Mouse (Mus musculus): Measurements from ENCODE around the gene Abtb2. TPM values are rescaled to one million over a fixed set of nuclear protein-coding genes. Genes with fewer than 3 reads are reported as not detected.

Abtb2 gene
- polyA plus RNA-seq, 1 experiment from 2014 or later, result 18.6 TPM

GRCm38 (mm10) chr2:103643584-103644211 is 77.6 kb downstream of the Abtb2 start:
- Histone ChIP-seq H3K4me2 (ENCODE audit: low read length) (no peak overlapping the region), H3K9ac (ENCODE audit: low read length) (no peak overlapping the region), H3K27ac (replicated peaks in 1 of 2; ENCODE audit: control insufficient read depth in 1 of 2, insufficient read depth in 1 of 2, low read depth in 2 of 2, low read length in 2 of 2) (peak overlapping the region; percentile 30 to 37; a peak in 2 of 4 replicates), H3K4me3 (ENCODE audit: control insufficient read depth in 1 of 2, insufficient read depth in 1 of 2, low read depth in 1 of 2, low read length in 2 of 2) (no peak overlapping the region), H3K9me3 (ENCODE audit: control insufficient read depth, low read length) (no peaks in the 10 kb centered on the region), H3K27me3 (ENCODE audit: control insufficient read depth, insufficient read depth, low read length) (no peaks in the 10 kb centered on the region), H3K4me1 (ENCODE audit: control insufficient read depth in 2 of 2, insufficient read depth in 2 of 2, low read length in 2 of 2) (peaks cover 15 to 35% of the 10 kb centered on the region in 2 experiments), H3K36me3 (ENCODE audit: control insufficient read depth, insufficient read depth, low read length) (no peaks in the 10 kb centered on the region)
- 64% methylated on average over 4 of the region's 4 CpGs for WGBS
- ATAC-seq (ENCODE audit: insufficient number of reproducible peaks, insufficient read depth, low FRiP score, low read depth), result no peak

GRCm38 (mm10) chr2:103644418-103644817 is 78.3 kb downstream of the Abtb2 start:
- Histone ChIP-seq H3K27me3 (ENCODE audit: control insufficient read depth, insufficient read depth, low read length) (no peaks in the 10 kb centered on the region), H3K4me1 (ENCODE audit: control insufficient read depth in 2 of 2, insufficient read depth in 2 of 2, low read length in 2 of 2) (peaks cover 16 to 28% of the 10 kb centered on the region in 2 experiments), H3K4me3 (ENCODE audit: control insufficient read depth in 1 of 2, insufficient read depth in 1 of 2, low read depth in 1 of 2, low read length in 2 of 2) (no peak overlapping the region), H3K9me3 (ENCODE audit: control insufficient read depth, low read length) (no peaks in the 10 kb centered on the region), H3K4me2 (ENCODE audit: low read length) (no peak overlapping the region), H3K36me3 (ENCODE audit: control insufficient read depth, insufficient read depth, low read length) (no peaks in the 10 kb centered on the region), H3K9ac (ENCODE audit: low read length) (no peak overlapping the region), H3K27ac (replicated peaks in 1 of 2; ENCODE audit: control insufficient read depth in 1 of 2, insufficient read depth in 1 of 2, low read depth in 2 of 2, low read length in 2 of 2) (no peak overlapping the region)
- ATAC-seq (ENCODE audit: insufficient number of reproducible peaks, insufficient read depth, low FRiP score, low read depth), result no peak
- 36% methylated on average over 1 of the region's 1 CpGs for WGBS

GRCm38 (mm10) chr2:103650314-103650879 is 84.3 kb downstream of the Abtb2 start:
- no peaks in the 10 kb centered on the region for H3K27me3 ChIP-seq (ENCODE audit: control insufficient read depth, insufficient read depth, low read length)
- H3K4me2 ChIP-seq (ENCODE audit: low read length), result no peak overlapping the region
- H3K4me1 ChIP-seq (ENCODE audit: control insufficient read depth in 2 of 2, insufficient read depth in 2 of 2, low read length in 2 of 2), result peaks cover 8 to 33% of the 10 kb centered on the region in 2 experiments
- 61% methylated on average over 2 of the region's 2 CpGs for WGBS
- no peak for ATAC-seq (ENCODE audit: insufficient number of reproducible peaks, insufficient read depth, low FRiP score, low read depth)
- no peak overlapping the region for H3K4me3 ChIP-seq (ENCODE audit: control insufficient read depth in 1 of 2, insufficient read depth in 1 of 2, low read depth in 1 of 2, low read length in 2 of 2)
- H3K9ac ChIP-seq (ENCODE audit: low read length), result no peak overlapping the region
- no peaks in the 10 kb centered on the region for H3K9me3 ChIP-seq (ENCODE audit: control insufficient read depth, low read length)
- no peaks in the 10 kb centered on the region for H3K36me3 ChIP-seq (ENCODE audit: control insufficient read depth, insufficient read depth, low read length)
- peak overlapping the region in 1 of 2 experiments; percentile 59; a peak in 3 of 4 replicates for H3K27ac ChIP-seq (replicated peaks in 1 of 2; ENCODE audit: control insufficient read depth in 1 of 2, insufficient read depth in 1 of 2, low read depth in 2 of 2, low read length in 2 of 2)

- H3K4me1 ChIP-seq (ENCODE audit: control insufficient read depth in 2 of 2, insufficient read depth in 2 of 2, low read length in 2 of 2), result peaks cover 13 to 42% of the 10 kb centered on the region in 2 experiments
- 64% methylated on average over 4 of the region's 4 CpGs for WGBS
- H3K27me3 ChIP-seq (ENCODE audit: control insufficient read depth, insufficient read depth, low read length), result no peaks in the 10 kb centered on the region
- no peak overlapping the region for H3K4me3 ChIP-seq (ENCODE audit: control insufficient read depth in 1 of 2, insufficient read depth in 1 of 2, low read depth in 1 of 2, low read length in 2 of 2)
- no peak overlapping the region for H3K4me2 ChIP-seq (ENCODE audit: low read length)
- no peaks in the 10 kb centered on the region for H3K36me3 ChIP-seq (ENCODE audit: control insufficient read depth, insufficient read depth, low read length)
- no peak for ATAC-seq (ENCODE audit: insufficient number of reproducible peaks, insufficient read depth, low FRiP score, low read depth)
- no peaks in the 10 kb centered on the region for H3K9me3 ChIP-seq (ENCODE audit: control insufficient read depth, low read length)
- no peak overlapping the region for H3K9ac ChIP-seq (ENCODE audit: low read length)
- H3K27ac ChIP-seq (replicated peaks in 1 of 2; ENCODE audit: control insufficient read depth in 1 of 2, insufficient read depth in 1 of 2, low read depth in 2 of 2, low read length in 2 of 2), result no peak overlapping the region
Observed at GRCm38 (mm10) chr2:103652121-103652520, 86.0 kb downstream of the Abtb2 start.

- H3K4me1 ChIP-seq (ENCODE audit: control insufficient read depth in 2 of 2, insufficient read depth in 2 of 2, low read length in 2 of 2), result peaks cover 24 to 64% of the 10 kb centered on the region in 2 experiments
- WGBS, result 84% methylated on average over 1 of the region's 1 CpGs
- ATAC-seq (ENCODE audit: insufficient number of reproducible peaks, insufficient read depth, low FRiP score, low read depth), result no peak
Observed at GRCm38 (mm10) chr2:103655037-103655436, 88.9 kb downstream of the Abtb2 start.

GRCm38 (mm10) chr2:103656028-103656427 is 89.9 kb downstream of the Abtb2 start:
- Histone ChIP-seq H3K9ac (ENCODE audit: low read length) (no peak overlapping the region; the same call in 1 of the 2 replicates), H3K9me3 (ENCODE audit: control insufficient read depth, low read length) (no peaks in the 10 kb centered on the region), H3K4me3 (ENCODE audit: control insufficient read depth in 1 of 2, insufficient read depth in 1 of 2, low read depth in 1 of 2, low read length in 2 of 2) (no peak overlapping the region), H3K4me1 (ENCODE audit: control insufficient read depth in 2 of 2, insufficient read depth in 2 of 2, low read length in 2 of 2) (peaks cover 27 to 68% of the 10 kb centered on the region in 2 experiments), H3K27ac (replicated peaks in 1 of 2; ENCODE audit: control insufficient read depth in 1 of 2, insufficient read depth in 1 of 2, low read depth in 2 of 2, low read length in 2 of 2) (0 out of 4 replicates have a peak overlapping the region, but pooled peaks of 1 of the 2 experiments have one; percentile 3), H3K4me2 (ENCODE audit: low read length) (no peak overlapping the region), H3K27me3 (ENCODE audit: control insufficient read depth, insufficient read depth, low read length) (no peaks in the 10 kb centered on the region), H3K36me3 (ENCODE audit: control insufficient read depth, insufficient read depth, low read length) (no peaks in the 10 kb centered on the region)
- no peak for ATAC-seq (ENCODE audit: insufficient number of reproducible peaks, insufficient read depth, low FRiP score, low read depth)

More at GRCm38 (mm10) chr2:103655037-103655436, 88.9 kb downstream of the Abtb2 start:
- H3K4me3 ChIP-seq (ENCODE audit: control insufficient read depth in 1 of 2, insufficient read depth in 1 of 2, low read depth in 1 of 2, low read length in 2 of 2), result no peak overlapping the region
- no peaks in the 10 kb centered on the region for H3K36me3 ChIP-seq (ENCODE audit: control insufficient read depth, insufficient read depth, low read length)
- H3K27ac ChIP-seq (replicated peaks in 1 of 2; ENCODE audit: control insufficient read depth in 1 of 2, insufficient read depth in 1 of 2, low read depth in 2 of 2, low read length in 2 of 2), result no peak overlapping the region
- no peaks in the 10 kb centered on the region for H3K27me3 ChIP-seq (ENCODE audit: control insufficient read depth, insufficient read depth, low read length)
- H3K9ac ChIP-seq (ENCODE audit: low read length), result no peak overlapping the region
- no peaks in the 10 kb centered on the region for H3K9me3 ChIP-seq (ENCODE audit: control insufficient read depth, low read length)
- no peak overlapping the region for H3K4me2 ChIP-seq (ENCODE audit: low read length)

GRCm38 (mm10) chr2:103659167-103659566 is 93.1 kb downstream of the Abtb2 start:
- H3K9me3 ChIP-seq (ENCODE audit: control insufficient read depth, low read length), result no peaks in the 10 kb centered on the region
- no peak overlapping the region for H3K9ac ChIP-seq (ENCODE audit: low read length)
- no peak for ATAC-seq (ENCODE audit: insufficient number of reproducible peaks, insufficient read depth, low FRiP score, low read depth)
- H3K27me3 ChIP-seq (ENCODE audit: control insufficient read depth, insufficient read depth, low read length), result no peaks in the 10 kb centered on the region
- H3K36me3 ChIP-seq (ENCODE audit: control insufficient read depth, insufficient read depth, low read length), result no peaks in the 10 kb centered on the region
- WGBS, result 53% methylated on average over 4 of the region's 4 CpGs
- H3K4me1 ChIP-seq (ENCODE audit: control insufficient read depth in 2 of 2, insufficient read depth in 2 of 2, low read length in 2 of 2), result peaks cover 40 to 71% of the 10 kb centered on the region in 2 experiments
- no peak overlapping the region for H3K4me3 ChIP-seq (ENCODE audit: control insufficient read depth in 1 of 2, insufficient read depth in 1 of 2, low read depth in 1 of 2, low read length in 2 of 2)
- H3K27ac ChIP-seq (replicated peaks in 1 of 2; ENCODE audit: control insufficient read depth in 1 of 2, insufficient read depth in 1 of 2, low read depth in 2 of 2, low read length in 2 of 2), result 0 out of 4 replicates have a peak overlapping the region, but pooled peaks of 1 of the 2 experiments have one; percentile 62
- no peak overlapping the region for H3K4me2 ChIP-seq (ENCODE audit: low read length)

Measured in heart, embryonic 14.5 days (tissue).